Mouse (Mus musculus): Measurements from ENCODE around the gene Chd5. TPM values are rescaled to one million over a fixed set of nuclear protein-coding genes. Genes with fewer than 3 reads are reported as not detected.

The Chd5 gene
- 1.2 and 1.4 TPM in 2 replicates for polyA plus RNA-seq (2012; rRNA removed)

DNA sequence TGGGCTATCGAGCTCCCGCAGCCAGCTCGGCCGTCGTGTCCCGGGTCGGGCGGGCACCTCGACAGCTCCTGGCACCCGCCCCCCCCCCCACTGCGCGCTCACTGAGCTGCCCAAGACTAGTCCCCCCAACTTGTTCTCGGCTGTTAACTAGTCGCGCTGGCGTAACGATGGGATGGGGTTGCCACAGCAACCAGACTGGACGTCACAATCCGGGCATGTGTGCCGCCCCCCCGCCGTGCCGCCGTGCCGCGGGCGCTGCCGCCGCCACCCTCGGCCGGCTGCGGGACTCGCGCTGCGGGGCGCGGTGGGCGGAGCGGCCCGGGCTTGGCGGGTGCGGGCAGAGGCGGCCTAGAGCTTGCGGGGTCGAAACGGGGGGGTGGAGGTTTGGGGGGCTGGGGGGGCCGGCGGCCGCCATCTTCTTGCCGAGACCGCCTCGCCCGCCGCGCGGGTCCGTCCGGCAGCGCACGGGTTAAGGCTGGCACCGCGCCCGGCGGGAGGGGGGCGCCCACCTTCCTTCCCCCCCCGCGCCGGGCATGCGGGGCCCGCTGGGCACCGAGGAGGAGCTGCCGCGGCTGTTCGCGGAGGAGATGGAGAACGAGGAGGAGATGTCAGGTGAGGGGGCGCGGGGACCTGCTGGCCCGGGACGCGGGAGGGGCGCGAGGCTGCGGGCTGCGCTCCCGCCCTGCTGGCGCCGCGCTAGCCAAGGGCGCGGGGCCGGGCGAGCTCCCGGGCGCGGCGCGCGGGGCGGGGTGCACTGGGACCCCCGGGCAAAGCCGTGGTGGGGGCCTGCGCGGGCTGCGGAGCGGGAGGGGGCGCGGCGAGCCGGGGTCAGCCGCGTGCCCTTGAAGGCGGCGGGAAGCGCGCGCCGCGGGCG, at the start of gene Chd5:
Gene Chd5, plus strand, starts transcription at position 233 of the 874 bp plus-strand sequence.

DNA sequence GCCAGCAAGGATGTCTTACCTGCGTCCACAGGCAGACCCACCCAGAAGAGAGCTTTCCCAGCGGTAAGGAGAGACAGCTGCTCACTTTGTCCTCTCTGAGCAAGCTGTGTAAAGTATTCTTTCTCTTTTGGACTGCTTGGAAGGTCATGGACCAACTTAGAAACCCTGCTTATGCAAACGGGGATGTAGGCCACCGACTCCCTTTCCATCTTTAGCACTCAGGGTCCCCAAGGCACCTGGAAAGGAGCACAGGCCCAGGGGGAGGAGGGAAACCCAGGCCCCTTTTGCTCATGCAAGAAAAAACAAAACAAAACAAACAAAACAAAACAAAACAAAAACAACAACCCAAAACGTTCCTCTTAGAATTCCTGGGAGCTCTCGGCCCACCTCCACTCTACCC, 46.9 kb upstream of the Chd5 start, which contains the start of gene Hes3:
Gene Hes3, minus strand, starts transcription at position 101 of the 400 bp plus-strand sequence.

DNA sequence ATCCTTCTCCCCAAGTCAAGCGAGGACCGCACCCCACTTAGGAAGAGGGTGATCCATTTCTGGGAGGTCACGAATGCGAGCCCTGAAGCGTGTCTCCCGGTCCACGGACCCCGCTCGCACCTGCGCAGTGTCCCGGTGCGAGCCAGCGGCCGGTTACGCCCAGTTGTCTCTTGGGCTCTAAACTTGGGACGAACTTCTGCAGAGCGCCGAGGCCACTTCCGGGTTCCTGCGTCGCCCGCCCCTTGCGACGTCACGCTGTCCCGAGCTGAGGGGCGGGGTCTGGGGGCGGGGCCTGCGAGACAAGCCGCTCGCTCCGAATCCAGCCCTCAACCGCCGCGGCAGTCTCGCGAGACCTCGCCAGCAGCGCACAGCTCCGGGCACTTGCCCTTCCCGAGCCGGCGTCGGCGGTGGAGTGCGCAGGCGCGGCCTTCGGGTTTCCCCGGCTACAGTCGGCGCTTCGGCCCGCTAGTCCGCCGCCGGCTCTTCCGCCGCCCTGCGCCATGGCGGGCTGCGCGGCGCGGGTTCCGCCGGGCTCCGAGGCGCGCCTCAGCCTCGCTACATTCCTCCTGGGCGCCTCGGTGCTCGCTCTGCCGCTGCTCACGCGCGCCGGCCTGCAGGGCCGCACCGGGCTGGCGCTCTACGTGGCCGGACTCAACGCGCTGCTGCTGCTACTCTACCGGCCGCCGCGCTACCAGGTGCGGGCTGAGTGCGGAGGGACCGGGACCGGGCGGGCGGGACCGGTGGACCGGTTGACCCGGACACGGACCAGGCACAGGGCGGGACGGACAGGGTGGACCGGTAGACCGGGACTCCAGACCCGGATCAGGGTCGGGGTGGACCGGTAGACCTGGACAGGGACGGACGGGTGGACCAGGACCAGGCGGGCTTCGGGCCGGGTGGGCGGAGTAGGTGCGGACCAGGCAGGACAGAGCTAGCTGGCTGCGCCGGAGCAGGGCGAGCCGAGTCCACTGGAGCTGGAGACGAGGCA, 41.3 kb upstream of the Chd5 start, which contains the start of gene Icmt:
Gene Icmt, plus strand, starts transcription at position 354 of the 988 bp plus-strand sequence.

DNA sequence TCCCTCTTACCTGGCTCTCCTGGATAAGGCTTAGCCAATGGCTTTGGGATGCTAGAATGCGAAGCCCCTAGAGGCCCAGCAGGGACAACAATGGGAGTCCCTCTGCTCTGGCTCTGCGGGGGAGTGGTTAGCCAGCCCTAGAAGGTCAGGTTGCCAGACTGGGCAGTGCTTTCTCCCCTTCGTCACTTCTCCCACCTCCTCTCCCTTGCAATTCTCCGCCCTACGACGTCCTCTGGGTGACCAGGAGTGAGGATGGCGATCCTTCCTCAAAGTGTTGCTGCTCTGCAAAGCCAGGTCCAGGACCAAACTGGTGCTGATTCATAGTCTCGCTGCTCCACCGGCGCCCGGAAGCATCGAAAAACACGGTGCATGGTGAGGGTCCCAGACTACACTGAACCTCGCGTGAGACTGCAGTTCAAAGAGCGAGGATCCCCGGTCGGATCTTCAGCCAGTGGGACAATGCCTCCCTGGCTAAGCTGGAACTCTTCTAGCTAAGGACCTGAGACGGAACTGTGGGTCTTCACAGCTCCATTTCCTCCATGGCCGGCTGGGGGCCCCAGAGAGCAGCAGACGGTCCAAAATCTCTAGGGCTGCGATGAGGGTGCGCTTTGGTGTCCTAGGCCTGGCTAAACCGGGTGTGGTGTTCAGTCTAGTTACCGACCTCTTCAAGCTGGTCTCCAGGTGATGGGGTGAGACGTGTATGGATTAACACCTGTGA, 19.8 kb upstream of the Chd5 start, which contains the start of gene Rnf207:
Gene Rnf207, minus strand, starts transcription at position 477 of the 718 bp plus-strand sequence.

DNA sequence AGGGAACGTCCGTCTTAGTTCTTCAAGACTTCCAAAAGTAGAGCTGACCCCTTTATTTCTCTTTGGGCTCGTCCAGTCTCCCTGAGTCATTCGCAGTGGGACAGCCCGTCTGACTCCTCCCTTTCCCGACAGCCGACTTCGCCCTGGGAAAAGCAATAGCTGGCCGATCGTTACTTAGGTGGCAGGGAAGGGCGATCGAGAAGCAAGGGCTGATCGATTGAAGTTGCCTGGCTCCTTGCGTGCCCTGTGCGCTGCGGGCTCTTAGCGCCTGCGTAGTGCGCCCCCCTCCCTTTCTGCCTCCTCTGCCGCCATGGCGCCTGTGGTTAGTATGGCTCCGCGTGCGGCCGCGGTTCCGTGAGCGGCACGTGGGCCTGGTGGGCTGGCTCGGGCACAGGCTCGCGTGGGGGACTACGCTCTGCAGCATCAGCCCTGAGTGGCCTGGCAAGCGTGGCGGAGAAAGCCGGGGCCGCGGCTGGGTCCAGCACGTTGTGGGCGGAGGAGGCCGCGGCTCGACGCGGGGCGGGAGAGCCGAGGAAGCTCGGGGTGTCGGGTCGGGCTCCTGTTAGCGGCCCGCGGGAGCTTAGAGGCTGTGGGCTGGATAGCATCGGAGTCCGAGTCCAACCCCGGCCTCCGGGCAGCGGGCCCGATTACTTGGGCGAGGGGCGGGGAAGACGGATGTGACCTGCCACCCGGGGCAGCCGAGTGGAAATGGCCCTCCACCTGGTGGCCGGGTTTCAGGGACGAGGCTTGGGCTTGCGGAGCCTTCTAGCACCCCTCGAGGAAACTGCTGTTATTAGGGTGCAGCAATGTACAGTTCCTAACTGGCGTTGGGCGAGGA, 12.7 kb upstream of the Chd5 start, which contains the start of gene Rpl22:
Gene Rpl22, plus strand, starts transcription at position 169 of the 838 bp plus-strand sequence.

Other genes starting within 250 kb of the Chd5 start
- 5.6 and 7.5 TPM in 2 replicates for gene Tnfrsf25, start 222.7 kb upstream of the Chd5 start, polyA plus RNA-seq (2012; rRNA removed)
- 103 and 119 TPM in 2 replicates for gene Espn, start 186.3 kb upstream of the Chd5 start, polyA plus RNA-seq (2012; rRNA removed)
- gene Hes2, start 179.8 kb upstream of the Chd5 start, polyA plus RNA-seq (2012; rRNA removed) = 4.3 and 5.0 TPM in 2 replicates
- 71.1 and 110 TPM in 2 replicates for gene Acot7, start 160.5 kb upstream of the Chd5 start, polyA plus RNA-seq (2012; rRNA removed)
- 28.6 and 31.9 TPM in 2 replicates for gene Gpr153, start 64.4 kb upstream of the Chd5 start, polyA plus RNA-seq (2012; rRNA removed)
- not detected in 2 replicates for gene Hes3, start 47.0 kb upstream of the Chd5 start, polyA plus RNA-seq (2012; rRNA removed)
- 28.1 and 32.6 TPM in 2 replicates for gene Icmt, start 41.4 kb upstream of the Chd5 start, polyA plus RNA-seq (2012; rRNA removed)
- gene Rnf207, start 19.7 kb upstream of the Chd5 start, polyA plus RNA-seq (2012; rRNA removed) = 6.6 and 7.3 TPM in 2 replicates
- gene Rpl22, start 12.9 kb upstream of the Chd5 start, polyA plus RNA-seq (2012; rRNA removed) = 21.3 and 24.7 TPM in 2 replicates
- gene Nphp4, start 138.1 kb downstream of the Chd5 start, polyA plus RNA-seq (2012; rRNA removed) = 1.0 and 1.6 TPM in 2 replicates
- 4.2 and 4.8 TPM in 2 replicates for gene Kcnab2, start 139.2 kb downstream of the Chd5 start, polyA plus RNA-seq (2012; rRNA removed)

Data from colon, adult 2 months (tissue).